ENCODE assay signal across 7 mouse cellular contexts in genomic region chr8:44525915-44526314, GRCm38 (mm10).
DNase-seq lines count a peak whose midpoint lies in the region.

No protein-coding gene starts in this region.

- peak; percentile 4 for DNase-seq in right cerebral cortex, adult 18-20 months
- no peak for DNase-seq in right cerebral cortex, postnatal 10 days (ENCODE audit: low spot score in 2 of 2)
- DNase-seq in cerebellum, adult 11-12 months, result peak; percentile 17
- peak; percentile 3 to 24 for DNase-seq in kidney, adult 8-10 months
- peak; percentile 6 for DNase-seq in telencephalon, adult 2 months (ENCODE audit: low read depth, low spot score)
- DNase-seq in embryo, embryonic 9.5 days (ENCODE audit: extremely low spot score), result no peak
- no peak for DNase-seq in frontal cortex, postnatal 10 days (ENCODE audit: low spot score in 2 of 2)

Comparison
In these comparisons a context has a peak if more than half of its experiments do, and no peak if none do; other contexts are left out.
1. DNase-seq: peak in right cerebral cortex, adult 18-20 months (single experiment), cerebellum, adult 11-12 months (single experiment), kidney, adult 8-10 months (2 of 2) and telencephalon, adult 2 months (single experiment); none in right cerebral cortex, postnatal 10 days (0 of 2), embryo, embryonic 9.5 days (single experiment) and frontal cortex, postnatal 10 days (0 of 2).